Comparison of ENCODE assay signal across 25 mouse cellular contexts in genomic region chr8:113087586-113087985, GRCm38 (mm10).
"Had no signal": no experiment of that assay in that cellular context is flagged by ENCODE, and none has a peak within 500 bp of the region (broad histone marks: within the 10 kb centered on the region; RNA-seq: fewer than 3 reads in every experiment).

No protein-coding gene starts in this region.

- H3K9me3 ChIP-seq: heart, embryonic 13.5 days; heart, embryonic 15.5 days; hindbrain, embryonic 12.5 days; kidney, embryonic 15.5 days; limb, embryonic 13.5 days; limb, embryonic 15.5 days; liver, embryonic 12.5 days had no signal

- H3K27ac ChIP-seq: heart, adult 2 months; heart, embryonic 13.5 days; heart, embryonic 15.5 days; hindbrain, embryonic 12.5 days; hindbrain, embryonic 14.5 days; kidney, embryonic 15.5 days; kidney, postnatal 0 days; limb, embryonic 13.5 days; limb, embryonic 15.5 days; liver, embryonic 12.5 days; liver, embryonic 14.5 days had no signal

- ATAC-seq: hindbrain, embryonic 16.5 days; intestine, embryonic 16.5 days; liver, embryonic 12.5 days had no signal

- H3K36me3 ChIP-seq: heart, embryonic 13.5 days; heart, embryonic 15.5 days; hindbrain, embryonic 12.5 days; kidney, embryonic 15.5 days; limb, embryonic 13.5 days; limb, embryonic 15.5 days; liver, embryonic 12.5 days had no signal

- H3K4me3 ChIP-seq: heart, adult 2 months; heart, embryonic 13.5 days; heart, embryonic 15.5 days; hindbrain, embryonic 12.5 days; kidney, embryonic 15.5 days; limb, embryonic 13.5 days; limb, embryonic 15.5 days; liver, embryonic 12.5 days had no signal

- H3K27me3 ChIP-seq: heart, embryonic 13.5 days; heart, embryonic 15.5 days; hindbrain, embryonic 12.5 days; kidney, embryonic 15.5 days; limb, embryonic 13.5 days; limb, embryonic 15.5 days; liver, embryonic 12.5 days had no signal

- H3K9ac ChIP-seq: heart, embryonic 13.5 days; heart, embryonic 15.5 days; hindbrain, embryonic 12.5 days; hindbrain, embryonic 14.5 days; kidney, embryonic 15.5 days; limb, embryonic 13.5 days; limb, embryonic 15.5 days; liver, embryonic 12.5 days; liver, embryonic 14.5 days had no signal

- H3K4me1 ChIP-seq: heart, embryonic 13.5 days; heart, embryonic 15.5 days; hindbrain, embryonic 12.5 days; kidney, embryonic 15.5 days; limb, embryonic 13.5 days; limb, embryonic 15.5 days; liver, embryonic 12.5 days had no signal

- DNase-seq: gastrocnemius, postnatal 14 days; gastrocnemius, postnatal 36 days; heart, adult 11 months; heart, adult 2 months; heart, postnatal 14 days; heart, postnatal 36 days; kidney, adult 11 months; kidney, adult 2 months; kidney, adult 9 months; kidney, postnatal 14 days; layer of hippocampus, adult 9-11 months; layer of hippocampus, postnatal 36 days had no signal

- H3K4me2 ChIP-seq: heart, embryonic 11.5 days; heart, embryonic 13.5 days; heart, embryonic 15.5 days; hindbrain, embryonic 12.5 days; hindbrain, embryonic 14.5 days; kidney, embryonic 15.5 days; limb, embryonic 13.5 days; limb, embryonic 15.5 days; liver, embryonic 12.5 days had no signal
